Mouse (Mus musculus) limb, embryonic 12.5 days (tissue): ENCODE results near the gene Kdm4a. TPM values are rescaled to one million over a fixed set of nuclear protein-coding genes. Genes with fewer than 3 reads are reported as not detected.

Experiments used
- ATAC-seq: fragments of 200-750 bp; cut with Nextera tagmentation; 2 replicates; pipeline ENCODE4 v1.8.0; 2017; ENCODE audit warnings: low read depth, moderate TSS enrichment; ENCODE audit not compliant: insufficient number of reproducible peaks, insufficient read depth, low FRiP score, low TSS enrichment
- H3K27ac ChIP-seq: fragments of 300-500 bp; sonication (generic); 2 replicates; pipeline ENCODE4 v1.5.1; 2016; ENCODE audit warnings: mild to moderate bottlenecking, moderate library complexity
- H3K27me3 ChIP-seq: fragments of 300-500 bp; sonication (generic); 2 replicates; pipeline ENCODE4 v1.6.1; 2016; ENCODE audit warnings: mild to moderate bottlenecking, moderate library complexity
- H3K36me3 ChIP-seq: fragments of 300-500 bp; sonication (generic); 2 replicates; pipeline ENCODE4 v1.6.1; 2016; ENCODE audit warnings: mild to moderate bottlenecking, moderate library complexity
- H3K4me1 ChIP-seq: fragments of 300-500 bp; sonication (generic); replicated peaks from 2 replicates; pipeline ENCODE4 v1.6.1; 2016
- H3K4me2 ChIP-seq: fragments of 300-500 bp; sonication (generic); 2 replicates; pipeline ENCODE4 v1.6.1; 2016; ENCODE audit warnings: mild to moderate bottlenecking, moderate library complexity
- H3K4me3 ChIP-seq: fragments of 300-500 bp; sonication (generic); replicated peaks from 2 replicates; pipeline ENCODE4 v1.5.1; 2016; ENCODE audit warnings: mild to moderate bottlenecking
- H3K9ac ChIP-seq: fragments of 300-500 bp; sonication (generic); replicated peaks from 2 replicates; pipeline ENCODE4 v1.6.1; 2016; ENCODE audit warnings: mild to moderate bottlenecking, moderate library complexity
- H3K9me3 ChIP-seq: fragments of 300-500 bp; sonication (generic); 2 replicates; pipeline ENCODE4 v1.6.1; 2016; ENCODE audit warnings: mild to moderate bottlenecking, moderate library complexity
- WGBS: fragments of 180-500 bp; shearing (Covaris S2); methylation state at CpG from one replicate; pipeline ENCODE4 v1.1.7; 2016; 5-methylcytosine and 5-hydroxymethylcytosine counted together
- polyA plus RNA-seq: library from polyadenylated mRNA; unstranded; fragments of >200 nt; fragmentation: Nextera tagmentation; extraction: Ambion mirVana; gene quantifications from 2 replicates; pipeline ENCODE4 v1.2.1, GENCODE M21; 2016

Kdm4a gene
- polyA plus RNA-seq, 1 experiment from 2014 or later: 58.1 TPM

- Histone ChIP-seq H3K4me3 (no peak overlapping the region), H3K9me3 (no peaks in the 10 kb centered on the region), H3K27ac (no peak overlapping the region), H3K36me3 (peaks cover 99% of the 10 kb centered on the region), H3K4me1 (no peaks in the 10 kb centered on the region), H3K27me3 (no peaks in the 10 kb centered on the region), H3K4me2 (no peak overlapping the region), H3K9ac (no peak overlapping the region)
- no peak for ATAC-seq
- 91% methylated on average over 17 of the region's 17 CpGs for WGBS
Measured at GRCm38 (mm10) chr4:118152020-118152785, 27.6 kb downstream of the Kdm4a start.

- no peak overlapping the region for H3K27ac ChIP-seq
Measured at GRCm38 (mm10) chr4:118150804-118151203, 29.0 kb downstream of the Kdm4a start.

GRCm38 (mm10) chr4:118149956-118150680 lies 29.7 kb downstream of the Kdm4a start:
- no peaks in the 10 kb centered on the region for H3K9me3 ChIP-seq
- H3K27me3 ChIP-seq: no peaks in the 10 kb centered on the region
- ATAC-seq: no peak
- no peak overlapping the region for H3K27ac ChIP-seq
- no peak overlapping the region for H3K4me3 ChIP-seq
- peaks cover 100% of the 10 kb centered on the region for H3K36me3 ChIP-seq
- no peak overlapping the region for H3K4me2 ChIP-seq
- 85% methylated on average over 14 of the region's 14 CpGs for WGBS
- no peaks in the 10 kb centered on the region for H3K4me1 ChIP-seq
- H3K9ac ChIP-seq: no peak overlapping the region

More at GRCm38 (mm10) chr4:118150804-118151203, 29.0 kb downstream of the Kdm4a start:
- no peaks in the 10 kb centered on the region for H3K9me3 ChIP-seq
- ATAC-seq: no peak
- no peak overlapping the region for H3K4me3 ChIP-seq
- H3K9ac ChIP-seq: no peak overlapping the region
- H3K4me1 ChIP-seq: no peaks in the 10 kb centered on the region
- no peak overlapping the region for H3K4me2 ChIP-seq
- H3K36me3 ChIP-seq: peaks cover 100% of the 10 kb centered on the region
- WGBS: 96% methylated on average over 7 of the region's 7 CpGs
- no peaks in the 10 kb centered on the region for H3K27me3 ChIP-seq

- Histone ChIP-seq H3K4me1 (no peaks in the 10 kb centered on the region), H3K9ac (no peak overlapping the region), H3K36me3 (peaks cover 100% of the 10 kb centered on the region), H3K27me3 (no peaks in the 10 kb centered on the region), H3K4me3 (no peak overlapping the region), H3K27ac (no peak overlapping the region), H3K4me2 (no peak overlapping the region), H3K9me3 (no peaks in the 10 kb centered on the region)
- ATAC-seq: no peak
- 86% methylated on average over 10 of the region's 10 CpGs for WGBS
Measured at GRCm38 (mm10) chr4:118149055-118149576, 30.7 kb downstream of the Kdm4a start.

- Histone ChIP-seq H3K9me3 (no peaks in the 10 kb centered on the region), H3K36me3 (peaks cover 100% of the 10 kb centered on the region), H3K4me2 (no peak overlapping the region), H3K27ac (no peak overlapping the region), H3K4me1 (no peaks in the 10 kb centered on the region), H3K9ac (no peak overlapping the region), H3K4me3 (no peak overlapping the region), H3K27me3 (no peaks in the 10 kb centered on the region)
- 47% methylated on average over 10 of the region's 10 CpGs for WGBS
- ATAC-seq: no peak
Measured at GRCm38 (mm10) chr4:118148317-118148687, 31.5 kb downstream of the Kdm4a start.

- Histone ChIP-seq H3K36me3 (peaks cover 100% of the 10 kb centered on the region), H3K27ac (no peak overlapping the region), H3K27me3 (no peaks in the 10 kb centered on the region), H3K9ac (no peak overlapping the region), H3K4me1 (no peaks in the 10 kb centered on the region), H3K4me3 (no peak overlapping the region), H3K4me2 (no peak overlapping the region), H3K9me3 (no peaks in the 10 kb centered on the region)
- no peak for ATAC-seq
- 92% methylated on average over 19 of the region's 19 CpGs for WGBS
Measured at GRCm38 (mm10) chr4:118147547-118148316, 32.1 kb downstream of the Kdm4a start.

- WGBS: 86% methylated on average over 10 of the region's 10 CpGs
- no peaks in the 10 kb centered on the region for H3K27me3 ChIP-seq
- no peak for ATAC-seq
- H3K9ac ChIP-seq: no peak overlapping the region
- no peaks in the 10 kb centered on the region for H3K4me1 ChIP-seq
- no peaks in the 10 kb centered on the region for H3K9me3 ChIP-seq
- no peak overlapping the region for H3K27ac ChIP-seq
- no peak overlapping the region for H3K4me3 ChIP-seq
- no peak overlapping the region for H3K4me2 ChIP-seq
- peaks cover 100% of the 10 kb centered on the region for H3K36me3 ChIP-seq
Measured at GRCm38 (mm10) chr4:118147090-118147489, 32.8 kb downstream of the Kdm4a start.

GRCm38 (mm10) chr4:118144324-118144723 lies 35.5 kb downstream of the Kdm4a start:
- H3K4me3 ChIP-seq: no peak overlapping the region
- H3K9ac ChIP-seq: no peak overlapping the region
- no peaks in the 10 kb centered on the region for H3K27me3 ChIP-seq
- H3K27ac ChIP-seq: no peak overlapping the region
- H3K36me3 ChIP-seq: peaks cover 97% of the 10 kb centered on the region
- no peaks in the 10 kb centered on the region for H3K9me3 ChIP-seq
- no peak for ATAC-seq
- WGBS: 80% methylated on average over 9 of the region's 9 CpGs
- no peak overlapping the region for H3K4me2 ChIP-seq
- H3K4me1 ChIP-seq: no peaks in the 10 kb centered on the region

- H3K27me3 ChIP-seq: no peaks in the 10 kb centered on the region
- no peaks in the 10 kb centered on the region for H3K4me1 ChIP-seq
- no peak for ATAC-seq
- no peak overlapping the region for H3K4me3 ChIP-seq
- no peak overlapping the region for H3K9ac ChIP-seq
- H3K9me3 ChIP-seq: no peaks in the 10 kb centered on the region
- H3K27ac ChIP-seq: no peak overlapping the region
- H3K4me2 ChIP-seq: no peak overlapping the region
- 94% methylated on average over 7 of the region's 7 CpGs for WGBS
- H3K36me3 ChIP-seq: peaks cover 97% of the 10 kb centered on the region
Measured at GRCm38 (mm10) chr4:118143679-118144078, 36.2 kb downstream of the Kdm4a start.

- Histone ChIP-seq H3K9ac (no peak overlapping the region), H3K9me3 (no peaks in the 10 kb centered on the region), H3K27me3 (no peaks in the 10 kb centered on the region), H3K4me1 (no peaks in the 10 kb centered on the region), H3K4me2 (no peak overlapping the region), H3K27ac (no peak overlapping the region), H3K36me3 (peaks cover 97% of the 10 kb centered on the region), H3K4me3 (no peak overlapping the region)
- WGBS: 93% methylated on average over 5 of the region's 5 CpGs
- no peak for ATAC-seq
Measured at GRCm38 (mm10) chr4:118141511-118141910, 38.3 kb downstream of the Kdm4a start.

- Histone ChIP-seq H3K9me3 (no peaks in the 10 kb centered on the region), H3K4me3 (no peak overlapping the region), H3K36me3 (peaks cover 78% of the 10 kb centered on the region), H3K4me1 (peaks cover 2% of the 10 kb centered on the region), H3K27me3 (no peaks in the 10 kb centered on the region), H3K4me2 (no peak overlapping the region), H3K27ac (no peak overlapping the region), H3K9ac (no peak overlapping the region)
- ATAC-seq: no peak
- WGBS: 94% methylated on average over 5 of the region's 5 CpGs
Measured at GRCm38 (mm10) chr4:118138891-118139290, 41.0 kb downstream of the Kdm4a start.
